Mouse (Mus musculus) CD8-positive naive resting alpha-beta T cell, adult 2 months (primary cell): ENCODE data around the gene Rpl10a.
"Not testable (repeated sequence)": the region's sequence is repeated elsewhere in the genome, so short reads cannot be mapped to it uniquely, and the experiment has no call there.

Experiments
- DNase-seq, 2 experiments: peaks; one replicate each; pipeline ENCODE4 v3.0.0; 2022; ENCODE audit warnings: low read depth in 2 of 2, low spot score in 2 of 2

The Rpl10a gene

GRCm38 (mm10) chr17:28355871-28356270 is 27.6 kb downstream of the Rpl10a start:
- no peak for DNase-seq

GRCm38 (mm10) chr17:28358576-28359261 is 30.4 kb downstream of the Rpl10a start:
- DNase-seq = not testable (repeated sequence)

GRCm38 (mm10) chr17:28360531-28361277 is 32.4 kb downstream of the Rpl10a start:
- no peak for DNase-seq

GRCm38 (mm10) chr17:28361921-28362652 is 33.8 kb downstream of the Rpl10a start:
- no peak for DNase-seq

GRCm38 (mm10) chr17:28362653-28363292 is 34.5 kb downstream of the Rpl10a start:
- DNase-seq = no peak

- no peak for DNase-seq
These were observed 35.2 kb downstream of the Rpl10a start for GRCm38 (mm10) chr17:28363507-28363906.

GRCm38 (mm10) chr17:28365122-28365521 is 36.9 kb downstream of the Rpl10a start, which contains the start of gene Tulp1:
TSS of gene Tulp1 (minus strand) at chr17:28365222.
- no peak for DNase-seq

GRCm38 (mm10) chr17:28368449-28368848 is 40.2 kb downstream of the Rpl10a start:
- DNase-seq = peak; percentile 74 to 79

- no peak for DNase-seq
These were observed 40.8 kb downstream of the Rpl10a start for GRCm38 (mm10) chr17:28369056-28369455.

- DNase-seq = no peak
These were observed 43.0 kb downstream of the Rpl10a start for GRCm38 (mm10) chr17:28371286-28371685.

GRCm38 (mm10) chr17:28371941-28372340 is 43.7 kb downstream of the Rpl10a start:
- no peak for DNase-seq

- DNase-seq = peak; percentile 44 to 57
These were observed 45.5 kb downstream of the Rpl10a start for GRCm38 (mm10) chr17:28373821-28374220.

GRCm38 (mm10) chr17:28374494-28374893 is 46.2 kb downstream of the Rpl10a start:
- no peak for DNase-seq

- no peak for DNase-seq
These were observed 47.4 kb downstream of the Rpl10a start for GRCm38 (mm10) chr17:28375592-28376061.

GRCm38 (mm10) chr17:28380255-28380654 is 52.0 kb downstream of the Rpl10a start:
- no peak for DNase-seq
